Mouse (Mus musculus) lung, postnatal 0 days (tissue): ENCODE results near the gene Mars.

Source experiments
- CTCF ChIP-seq: IDR thresholded peaks from 2 replicates; pipeline ENCODE4 v1.5.1; 2016; ENCODE audit warnings: antibody characterized with exemption, mild to moderate bottlenecking
- EP300 ChIP-seq: IDR thresholded peaks from 2 replicates; pipeline ENCODE4 v1.6.1; 2016; ENCODE audit warnings: antibody characterized with exemption, mild to moderate bottlenecking, control low read depth

GRCm38 (mm10) chr10:127262548-127263398 is 48.8 kb downstream of the Mars start, which contains the start of gene Kif5a:
- TF ChIP-seq CTCF (no peak), EP300 (no peak)
